Mouse (Mus musculus): Measurements from ENCODE around the gene Plekhm2.

DNA sequence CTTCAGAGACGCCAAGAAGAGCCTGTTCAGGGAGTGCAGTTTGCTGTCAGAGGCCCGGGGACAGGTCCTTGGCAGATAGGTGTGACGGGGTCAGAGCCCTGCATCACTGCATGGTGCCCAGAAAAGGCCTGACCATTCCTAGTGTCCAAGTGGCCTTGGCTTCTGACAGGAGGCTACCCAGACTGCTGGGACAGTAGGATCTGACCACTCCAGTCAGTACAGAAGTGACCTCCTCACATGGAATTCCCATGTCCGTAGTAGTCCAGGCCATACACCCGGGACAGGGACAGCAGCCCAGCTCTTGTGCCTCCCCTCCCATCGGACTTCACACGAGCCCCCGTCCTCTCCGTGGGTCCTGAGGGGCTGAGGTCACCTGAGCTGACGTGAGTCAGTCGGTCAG, 34.7 kb downstream of the Plekhm2 start:
- TF ChIP-seq POLR2A (IDR thresholded peaks at IDR 0.05; ENCODE audit: insufficient read depth, low read depth, low read length): no peak
- TF ChIP-seq CTCF (IDR thresholded peaks at IDR 0.05; ENCODE audit: insufficient read depth, low read depth, low read length): no peak

All from olfactory bulb, adult 2 months (tissue).